Mouse (Mus musculus): ENCODE measurements around the gene Tmem59l. TPM values are rescaled to one million over a fixed set of nuclear protein-coding genes. Genes with fewer than 3 reads are reported as not detected.
A peak's percentile ranks its signal among the peaks of the same experiment; 100 is the strongest.

The Tmem59l gene
- polyA plus RNA-seq, 1 experiment from 2014 or later: 6.7 TPM

GRCm38 (mm10) chr8:70509281-70509952, 22.3 kb upstream of the Tmem59l start:
- Histone ChIP-seq H3K9me3 (ENCODE audit: low read depth, low read length) (no peaks in the 10 kb centered on the region), H3K36me3 (ENCODE audit: insufficient read depth) (peaks cover 50% of the 10 kb centered on the region), H3K9ac (peak overlapping the region; percentile 96), H3K4me2 (peak overlapping the region; percentile 97), H3K4me1 (ENCODE audit: insufficient read depth) (peaks cover 19% of the 10 kb centered on the region), H3K4me3 (ENCODE audit: low read depth, low read length) (peak overlapping the region; percentile 99), H3K27ac (ENCODE audit: low read depth) (peak overlapping the region; percentile 97), H3K27me3 (ENCODE audit: insufficient read depth, low read length) (no peaks in the 10 kb centered on the region)
- TF ChIP-seq CTCF (IDR thresholded peaks at IDR 0.05; ENCODE audit: low read depth): no peak
- ATAC-seq (ENCODE audit: insufficient read depth) (no peak), DNase-seq (no peak)
- WGBS: 8% methylated on average over 25 of the region's 25 CpGs

DNA sequence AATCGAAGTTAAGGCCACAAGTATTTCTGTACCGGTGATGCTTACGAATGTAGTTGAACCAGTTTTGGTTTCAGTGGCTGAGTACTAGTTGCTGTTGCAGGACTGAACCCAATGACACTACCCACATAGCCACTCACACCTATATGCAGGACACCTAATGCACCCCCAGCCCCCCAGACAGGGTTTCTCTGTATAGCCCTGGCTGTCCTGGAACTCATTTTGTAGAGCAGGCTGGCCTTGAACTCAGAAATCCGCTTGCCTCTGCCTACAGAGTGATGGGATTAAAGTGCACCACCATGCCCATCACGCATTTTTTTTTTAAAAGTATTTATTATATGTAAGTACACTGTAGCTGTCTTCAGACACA, 19.9 kb upstream of the Tmem59l start:
- H3K4me2 ChIP-seq: peak overlapping the region; percentile 83
- peaks cover 10% of the 10 kb centered on the region; the same call in 1 of the 2 replicates for H3K27me3 ChIP-seq (ENCODE audit: insufficient read depth, low read length)
- WGBS: 52% methylated on average over 5 of the region's 5 CpGs
- H3K4me3 ChIP-seq (ENCODE audit: low read depth, low read length): no peak overlapping the region
- no peak for DNase-seq
- TF ChIP-seq CTCF (IDR thresholded peaks at IDR 0.05; ENCODE audit: low read depth): no peak
- no peaks in the 10 kb centered on the region for H3K9me3 ChIP-seq (ENCODE audit: low read depth, low read length)
- H3K9ac ChIP-seq: no peak overlapping the region
- H3K27ac ChIP-seq (ENCODE audit: low read depth): 0 out of 2 replicates have a peak overlapping the region, but pooled peaks have one; percentile 20
- H3K36me3 ChIP-seq (ENCODE audit: insufficient read depth): peaks cover 39% of the 10 kb centered on the region
- ATAC-seq (ENCODE audit: insufficient read depth): no peak
- peaks cover 21% of the 10 kb centered on the region for H3K4me1 ChIP-seq (ENCODE audit: insufficient read depth)

GRCm38 (mm10) chr8:70506328-70507026, 19.3 kb upstream of the Tmem59l start, which contains the start of gene Rex1bd:
Gene Rex1bd, minus strand, starts transcription at chr8:70506752.
- no peaks in the 10 kb centered on the region for H3K9me3 ChIP-seq (ENCODE audit: low read depth, low read length)
- H3K4me1 ChIP-seq (ENCODE audit: insufficient read depth): peaks cover 22% of the 10 kb centered on the region
- peak; percentile 92 for TF ChIP-seq CTCF (IDR thresholded peaks at IDR 0.05; ENCODE audit: low read depth)
- H3K27ac ChIP-seq (ENCODE audit: low read depth): peak within 1 kb of the TSS; percentile 92
- peak; percentile 87 for ATAC-seq (ENCODE audit: insufficient read depth)
- 2% methylated on average over 40 of the region's 40 CpGs for WGBS
- DNase-seq: peak; percentile 96
- H3K4me3 ChIP-seq (ENCODE audit: low read depth, low read length): peak within 1 kb of the TSS; percentile 67
- peak within 1 kb of the TSS; percentile 83 for H3K4me2 ChIP-seq
- peaks cover 35% of the 10 kb centered on the region for H3K36me3 ChIP-seq (ENCODE audit: insufficient read depth)
- peak within 1 kb of the TSS; percentile 82 for H3K9ac ChIP-seq
- peaks cover 15% of the 10 kb centered on the region; the same call in 1 of the 2 replicates for H3K27me3 ChIP-seq (ENCODE audit: insufficient read depth, low read length)

DNA sequence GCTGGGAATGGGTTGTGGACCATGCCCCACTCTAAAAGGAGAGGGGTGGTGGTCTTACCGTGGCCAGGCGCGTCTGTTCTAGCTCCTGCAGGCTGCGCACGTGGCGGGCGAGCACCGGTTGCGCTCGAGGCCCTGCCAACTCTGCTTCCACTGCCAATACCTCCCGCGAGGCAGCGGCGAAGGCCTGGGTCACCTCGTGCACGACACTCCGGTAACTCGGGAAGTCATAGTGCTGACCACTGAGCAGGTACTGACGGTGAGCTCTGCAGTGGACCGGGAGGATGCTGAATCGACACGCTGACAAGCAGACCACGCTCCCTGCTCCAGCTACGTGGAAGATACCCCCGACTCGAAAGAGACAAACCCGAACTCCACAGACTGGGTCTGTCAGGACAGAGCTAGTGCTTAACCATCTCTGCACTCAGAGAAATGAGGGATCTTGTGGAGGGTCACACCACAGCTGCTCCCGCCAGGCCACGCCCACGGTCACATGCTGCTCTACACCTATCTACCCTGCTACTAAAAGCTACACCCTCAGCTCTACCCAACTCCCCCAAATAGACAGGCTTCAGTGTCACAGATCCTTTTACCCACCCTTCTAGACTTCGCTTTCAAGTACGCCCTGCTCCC, 18.7 kb upstream of the Tmem59l start:
- TF ChIP-seq CTCF (IDR thresholded peaks at IDR 0.05; ENCODE audit: low read depth): no peak
- Histone ChIP-seq H3K4me3 (ENCODE audit: low read depth, low read length) (peak overlapping the region; percentile 67), H3K4me1 (ENCODE audit: insufficient read depth) (peaks cover 18% of the 10 kb centered on the region), H3K9ac (peak overlapping the region; percentile 82), H3K27me3 (ENCODE audit: insufficient read depth, low read length) (peaks cover 22% of the 10 kb centered on the region), H3K9me3 (ENCODE audit: low read depth, low read length) (no peaks in the 10 kb centered on the region), H3K4me2 (peak overlapping the region; percentile 83), H3K36me3 (ENCODE audit: insufficient read depth) (peaks cover 35% of the 10 kb centered on the region), H3K27ac (ENCODE audit: low read depth) (peak overlapping the region; percentile 92)
- 31% methylated on average over 32 of the region's 32 CpGs for WGBS
- no peak for DNase-seq
- peak; percentile 29; the same call in 1 of the 2 replicates for ATAC-seq (ENCODE audit: insufficient read depth)

- 77% methylated on average over 3 of the region's 3 CpGs for WGBS
- peak; percentile 90 for TF ChIP-seq CTCF (IDR thresholded peaks at IDR 0.05; ENCODE audit: low read depth)
- Histone ChIP-seq H3K36me3 (ENCODE audit: insufficient read depth) (peaks cover 35% of the 10 kb centered on the region), H3K4me3 (ENCODE audit: low read depth, low read length) (no peak overlapping the region), H3K9me3 (ENCODE audit: low read depth, low read length) (no peaks in the 10 kb centered on the region), H3K4me2 (no peak overlapping the region; the same call in 1 of the 2 replicates), H3K27me3 (ENCODE audit: insufficient read depth, low read length) (peaks cover 32% of the 10 kb centered on the region), H3K4me1 (ENCODE audit: insufficient read depth) (peaks cover 18% of the 10 kb centered on the region), H3K27ac (ENCODE audit: low read depth) (no peak overlapping the region), H3K9ac (no peak overlapping the region)
- DNase-seq (peak; percentile 86), ATAC-seq (ENCODE audit: insufficient read depth) (no peak)
These were observed 17.7 kb upstream of the Tmem59l start for GRCm38 (mm10) chr8:70504851-70505250.

DNA sequence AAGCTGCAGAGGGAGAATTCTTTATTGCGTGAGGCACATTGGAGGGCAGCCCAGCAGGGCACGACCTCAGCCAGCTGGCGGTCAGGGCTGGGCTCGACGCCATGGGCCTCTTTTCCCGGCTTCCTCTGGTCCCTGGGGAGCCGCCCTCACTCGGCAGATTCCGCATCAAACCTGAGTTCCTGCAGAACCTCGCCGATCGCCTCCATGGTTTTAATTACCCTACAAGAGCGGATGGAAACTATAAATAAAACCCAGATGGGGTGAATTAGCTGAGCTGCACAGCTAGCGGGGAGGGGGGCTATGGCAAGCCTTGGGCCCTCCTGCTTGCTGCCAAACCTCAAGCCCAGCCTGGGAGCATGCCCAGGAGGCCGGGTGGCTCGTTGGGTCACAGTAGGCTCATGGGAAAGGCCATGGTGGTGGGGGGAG, 17.1 kb upstream of the Tmem59l start:
- peaks cover 18% of the 10 kb centered on the region for H3K4me1 ChIP-seq (ENCODE audit: insufficient read depth)
- TF ChIP-seq CTCF (IDR thresholded peaks at IDR 0.05; ENCODE audit: low read depth): no peak
- no peaks in the 10 kb centered on the region for H3K9me3 ChIP-seq (ENCODE audit: low read depth, low read length)
- H3K4me3 ChIP-seq (ENCODE audit: low read depth, low read length): no peak overlapping the region
- peak overlapping the region; percentile 15; the same call in 1 of the 2 replicates for H3K9ac ChIP-seq
- no peak for ATAC-seq (ENCODE audit: insufficient read depth)
- WGBS: 49% methylated on average over 16 of the region's 16 CpGs
- peak overlapping the region; percentile 1; the same call in 1 of the 2 replicates for H3K4me2 ChIP-seq
- H3K36me3 ChIP-seq (ENCODE audit: insufficient read depth): peaks cover 35% of the 10 kb centered on the region
- DNase-seq: peak; percentile 77
- H3K27ac ChIP-seq (ENCODE audit: low read depth): no peak overlapping the region
- peaks cover 33% of the 10 kb centered on the region for H3K27me3 ChIP-seq (ENCODE audit: insufficient read depth, low read length)
